Mouse (Mus musculus): ENCODE measurements around the gene Rab30.

GRCm38 (mm10) chr7:92806512-92807188 lies 65.2 kb downstream of the Rab30 start:
- TF ChIP-seq EP300 (IDR thresholded peaks at IDR 0.05): no peak
- TF ChIP-seq CTCF (IDR thresholded peaks at IDR 0.05): no peak

Measured in lung, postnatal 0 days (tissue).